Mouse (Mus musculus): ENCODE results near the gene Zbtb49. TPM values are rescaled to one million over a fixed set of nuclear protein-coding genes. Genes with fewer than 3 reads are reported as not detected.

Zbtb49 gene
- total RNA-seq (2021), result 10 to 100 TPM; 19.2 to 25.0 TPM
- long read RNA-seq, experiment 1, partial matches to known transcripts, result 0 of 10 reads
- long read RNA-seq, experiment 1, other reads (novel, unspliced or antisense), result 4 of 10 reads
- long read RNA-seq, experiment 2, transcript Zbtb49-201 (8 exons, 2,978 nt), result major isoform, 5 of 13 reads
- long read RNA-seq, experiment 2, partial matches to known transcripts, result 2 of 13 reads
- long read RNA-seq, experiment 2, other reads (novel, unspliced or antisense), result 5 of 13 reads

- peak within 1 kb of the TSS; percentile 76 for H3K4me3 ChIP-seq
- peak; percentile 93 to 97 for DNase-seq (ENCODE audit: low spot score in 2 of 2)
- TF ChIP-seq CTCF (conservative IDR thresholded peaks at IDR 0.05), result no peak
- peak within 1 kb of the TSS; percentile 94 for H3K27ac ChIP-seq
Measured at GRCm38 (mm10) chr5:38220328-38220912, at the start of gene Zbtb49, which contains the start of gene Lyar. Gene Zbtb49, minus strand, starts transcription at chr5:38220457. Gene Lyar, plus strand, starts transcription at chr5:38220470.

GRCm38 (mm10) chr5:38260107-38260682 is 39.9 kb upstream of the Zbtb49 start, which contains the start of gene Tmem128:
Gene Tmem128, plus strand, starts transcription at chr5:38260185.
- TF ChIP-seq CTCF (conservative IDR thresholded peaks at IDR 0.05), result no peak
- peak; percentile 34 to 68 for DNase-seq (ENCODE audit: low spot score in 2 of 2)
- peak within 1 kb of the TSS; percentile 99 for H3K4me3 ChIP-seq
- H3K27ac ChIP-seq, result peak within 1 kb of the TSS; percentile 94

DNA sequence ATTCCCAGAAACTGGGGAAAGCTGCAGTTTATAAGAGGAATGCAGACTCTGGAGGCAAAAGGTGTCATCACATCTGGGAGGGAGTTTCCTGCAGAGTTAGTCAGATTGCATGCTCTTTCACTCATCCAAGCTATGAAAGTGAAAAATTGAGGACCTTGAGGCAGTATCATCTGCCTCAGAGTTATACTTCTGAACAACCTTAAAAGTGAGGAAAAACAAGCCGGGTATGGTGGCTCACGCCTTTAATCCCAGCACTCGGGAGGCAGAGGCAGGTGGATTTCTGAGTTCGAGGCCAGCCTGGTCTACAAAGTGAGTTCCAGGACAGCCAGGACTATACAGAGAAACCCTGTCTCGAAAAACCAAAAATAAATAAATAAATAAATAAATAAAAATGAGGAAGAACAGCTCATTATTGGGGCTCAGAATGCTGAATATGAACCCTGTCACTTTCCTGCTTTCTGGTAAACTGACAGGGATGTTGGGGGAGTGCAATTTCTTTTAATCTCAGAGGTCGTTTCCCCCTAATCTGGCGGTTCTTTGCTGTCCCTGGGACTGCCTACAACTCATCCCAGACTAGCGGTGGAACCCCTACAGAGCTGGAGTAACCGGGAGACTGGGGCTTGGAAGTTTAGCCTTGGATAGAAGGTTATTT is 39.3 kb upstream of the Zbtb49 start:
- Histone ChIP-seq H3K27ac (peak overlapping the region; percentile 94), H3K4me3 (peak overlapping the region; percentile 99)
- TF ChIP-seq CTCF (conservative IDR thresholded peaks at IDR 0.05), result no peak
- peak in 1 of 2 experiments; percentile 25 for DNase-seq (ENCODE audit: low spot score in 2 of 2)

DNA sequence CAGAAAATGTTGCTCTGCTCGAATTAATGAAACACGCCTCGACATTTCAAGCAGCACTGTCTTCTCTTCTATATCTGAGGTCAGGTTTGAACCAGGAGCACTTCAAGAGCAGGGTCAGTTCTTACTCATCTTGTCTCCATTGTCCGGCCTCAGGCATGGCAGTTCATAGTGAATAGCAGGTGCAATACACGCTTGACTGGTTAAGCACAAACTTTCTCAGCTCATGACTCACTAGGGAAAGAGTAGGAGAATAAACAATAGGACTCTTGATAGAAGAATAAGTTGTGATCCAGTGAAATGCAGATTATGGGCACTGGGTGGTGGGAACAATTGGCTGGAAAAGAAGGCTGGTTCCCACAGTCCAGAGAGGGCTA is 38.5 kb upstream of the Zbtb49 start:
- H3K27ac ChIP-seq, result no peak overlapping the region
- no peak for DNase-seq (ENCODE audit: low spot score in 2 of 2)
- no peak for TF ChIP-seq CTCF (conservative IDR thresholded peaks at IDR 0.05)

GRCm38 (mm10) chr5:38258034-38258772 is 37.9 kb upstream of the Zbtb49 start:
- Histone ChIP-seq H3K27ac (no peak overlapping the region), H3K4me3 (no peak overlapping the region)
- no peak for DNase-seq (ENCODE audit: low spot score in 2 of 2)
- no peak for TF ChIP-seq CTCF (conservative IDR thresholded peaks at IDR 0.05)

More for the DNA sequence above, 38.5 kb upstream of the Zbtb49 start:
- no peak overlapping the region for H3K4me3 ChIP-seq

DNA sequence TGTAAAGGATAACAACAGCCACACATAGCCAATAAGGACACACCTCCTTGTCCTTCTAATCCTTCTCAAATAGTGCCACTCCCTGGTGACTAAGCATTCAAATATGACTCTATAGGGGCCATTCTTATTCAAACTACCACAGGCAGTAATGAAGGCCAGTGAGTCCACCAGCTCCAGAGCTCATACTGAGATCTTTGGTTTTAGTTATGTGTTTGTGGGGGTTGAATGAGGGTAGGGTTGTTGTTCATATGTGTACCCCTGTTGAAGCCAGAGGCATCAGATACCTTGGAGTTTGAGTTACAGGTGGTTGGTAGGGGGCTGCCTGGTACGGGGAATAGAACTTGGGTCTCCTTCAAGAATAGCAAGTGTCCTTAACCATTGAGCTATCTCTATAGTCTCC is 36.3 kb upstream of the Zbtb49 start:
- TF ChIP-seq CTCF (conservative IDR thresholded peaks at IDR 0.05), result no peak
- no peak for DNase-seq (ENCODE audit: low spot score in 2 of 2)
- no peak overlapping the region for H3K27ac ChIP-seq
- no peak overlapping the region for H3K4me3 ChIP-seq

DNA sequence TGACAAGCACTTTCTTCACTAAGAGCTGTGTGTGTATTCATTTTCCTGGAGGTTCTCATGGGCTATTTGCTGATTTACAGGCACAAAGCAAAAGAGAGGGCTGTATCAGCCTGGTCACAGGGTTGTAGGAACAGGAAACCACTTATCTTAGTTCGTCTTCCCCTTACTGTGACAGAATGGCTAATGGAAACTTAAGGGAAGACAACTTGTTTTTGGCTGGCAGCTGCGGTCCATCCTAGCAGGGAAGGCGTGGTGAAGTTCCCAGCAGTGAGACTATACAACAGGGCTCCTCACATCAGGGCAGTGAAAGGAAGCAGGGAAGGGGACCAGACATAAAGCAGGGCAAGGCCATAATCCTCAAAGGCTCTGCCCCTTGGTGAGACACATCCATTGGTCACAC is 35.4 kb upstream of the Zbtb49 start:
- no peak for DNase-seq (ENCODE audit: low spot score in 2 of 2)
- Histone ChIP-seq H3K27ac (no peak overlapping the region), H3K4me3 (no peak overlapping the region)
- no peak for TF ChIP-seq CTCF (conservative IDR thresholded peaks at IDR 0.05)

DNA sequence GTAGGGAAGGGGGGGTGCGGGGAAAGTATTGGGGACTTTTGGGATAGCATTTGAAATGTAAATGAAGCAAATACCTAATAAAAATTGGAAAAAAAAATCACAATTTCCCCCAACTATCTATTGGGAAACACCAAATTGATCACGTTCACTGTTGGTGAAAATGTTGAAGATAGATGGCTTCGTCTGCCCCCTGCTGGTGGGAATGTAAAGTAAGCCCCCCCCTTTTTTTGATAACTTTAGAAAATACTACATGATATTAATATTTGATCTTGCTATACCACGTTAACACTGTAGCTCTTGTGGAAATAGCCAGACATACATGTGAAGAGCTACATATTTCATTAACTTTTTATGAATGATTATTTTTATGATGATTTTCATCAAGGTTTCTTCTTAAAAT is 34.9 kb upstream of the Zbtb49 start:
- TF ChIP-seq CTCF (conservative IDR thresholded peaks at IDR 0.05), result peak; percentile 70
- no peak overlapping the region for H3K27ac ChIP-seq
- H3K4me3 ChIP-seq, result no peak overlapping the region
- no peak for DNase-seq (ENCODE audit: low spot score in 2 of 2)

DNA sequence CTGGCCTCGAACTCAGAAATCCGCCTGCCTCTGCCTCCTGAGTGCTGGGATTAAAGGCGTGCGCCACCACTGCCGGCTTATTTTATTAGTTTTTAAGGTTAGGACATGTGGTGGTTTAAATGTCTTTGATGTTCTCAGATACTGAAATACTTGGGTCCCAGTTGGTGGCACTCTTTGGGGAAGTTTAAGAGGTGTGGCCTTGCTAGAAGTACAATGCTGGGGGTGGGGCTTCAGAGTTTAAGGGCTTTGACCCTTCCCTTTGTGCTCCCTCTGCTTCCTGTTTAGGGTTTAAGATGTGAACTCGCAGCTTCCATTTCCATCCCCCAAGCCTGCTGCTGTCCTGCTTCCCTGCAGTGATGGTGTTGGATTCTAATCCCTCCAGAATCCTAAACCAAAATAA is 21.7 kb upstream of the Zbtb49 start:
- DNase-seq (ENCODE audit: low spot score in 2 of 2), result no peak
- no peak for TF ChIP-seq CTCF (conservative IDR thresholded peaks at IDR 0.05)
- H3K27ac ChIP-seq, result no peak overlapping the region
- no peak overlapping the region for H3K4me3 ChIP-seq

DNA sequence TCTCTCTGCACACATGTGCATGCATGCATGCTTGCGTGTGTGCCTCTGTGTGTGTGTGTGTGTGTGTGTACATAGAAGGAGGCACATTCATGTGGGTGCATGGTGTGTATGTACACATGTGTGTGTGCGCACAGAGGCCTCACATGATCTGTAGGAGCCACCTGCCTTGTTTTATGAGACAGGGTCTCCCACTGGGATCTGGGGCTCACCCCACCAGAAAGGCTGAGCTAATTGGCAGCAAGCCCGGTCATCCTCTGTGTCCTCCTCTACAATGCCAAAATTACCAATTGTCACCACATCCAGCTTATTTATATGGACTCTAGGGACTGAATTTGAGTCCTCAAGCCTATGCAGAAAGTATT is 21.2 kb upstream of the Zbtb49 start:
- Histone ChIP-seq H3K4me3 (no peak overlapping the region), H3K27ac (no peak overlapping the region)
- DNase-seq (ENCODE audit: low spot score in 2 of 2), result no peak
- no peak for TF ChIP-seq CTCF (conservative IDR thresholded peaks at IDR 0.05)

DNA sequence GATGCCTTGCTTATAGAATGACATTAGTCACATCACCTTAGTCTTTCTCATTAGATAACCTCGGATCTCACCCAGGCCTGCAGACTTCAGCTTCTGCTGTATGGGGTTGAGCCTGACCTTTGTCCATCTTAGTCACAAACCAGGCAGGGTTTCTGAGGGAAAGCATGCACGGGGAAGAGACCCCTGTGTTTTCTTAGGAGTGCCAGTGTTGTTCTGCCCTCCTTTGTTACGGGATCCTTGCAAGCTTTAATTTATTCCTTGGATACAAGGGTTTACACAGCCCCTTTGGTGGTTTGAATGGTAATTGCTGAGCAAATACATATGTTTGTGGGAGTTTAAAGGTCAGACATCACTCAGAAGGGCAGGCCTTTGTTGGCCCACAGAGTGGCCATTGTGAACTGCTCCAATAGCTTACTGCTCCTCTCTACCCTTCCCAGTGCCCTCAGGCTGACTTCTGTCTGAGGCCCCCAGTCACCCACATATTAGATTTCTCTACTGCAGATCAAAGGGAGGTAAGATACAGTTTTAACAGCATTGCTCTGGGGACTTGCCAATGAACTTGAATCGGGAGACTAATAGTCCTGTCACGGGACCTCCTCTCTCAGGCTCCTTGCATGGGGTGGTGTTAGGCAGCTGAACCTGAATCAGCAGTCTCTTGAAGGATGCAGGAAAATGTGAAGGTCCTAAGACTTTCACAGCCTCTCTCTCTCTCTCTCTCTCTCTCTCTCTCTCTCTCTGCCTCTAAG is 20.6 kb upstream of the Zbtb49 start:
- DNase-seq (ENCODE audit: low spot score in 2 of 2), result no peak
- no peak for TF ChIP-seq CTCF (conservative IDR thresholded peaks at IDR 0.05)
- Histone ChIP-seq H3K4me3 (no peak overlapping the region), H3K27ac (no peak overlapping the region)

DNA sequence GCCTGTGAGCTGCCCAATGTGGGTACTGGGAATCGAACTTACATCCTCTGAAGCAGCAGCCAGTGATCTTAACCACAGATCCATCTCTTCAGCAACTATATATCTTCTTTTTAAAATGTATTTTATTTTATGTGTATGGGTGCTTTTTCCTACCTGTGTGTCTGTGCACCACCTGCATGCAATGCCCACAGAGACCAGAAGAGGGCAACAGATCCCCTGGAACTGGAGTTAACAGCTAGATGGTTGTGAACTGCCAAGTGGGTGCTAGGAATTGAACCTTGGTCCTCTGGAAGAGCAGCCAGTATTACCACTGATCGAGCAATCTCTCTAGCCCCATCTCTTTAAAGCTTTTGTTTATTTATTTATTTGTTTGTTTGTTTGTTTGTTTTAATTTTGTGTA is 16.4 kb upstream of the Zbtb49 start:
- no peak for DNase-seq (ENCODE audit: low spot score in 2 of 2)
- peak; percentile 53 for TF ChIP-seq CTCF (conservative IDR thresholded peaks at IDR 0.05)
- Histone ChIP-seq H3K27ac (no peak overlapping the region), H3K4me3 (no peak overlapping the region)
